Mouse (Mus musculus) layer of hippocampus, adult 11-12 months (tissue): ENCODE data around the gene Pla2g2d.

Experiments
- DNase-seq: peaks from one replicate; pipeline ENCODE4 v3.0.0; 2022; ENCODE audit warnings: low spot score

Gene Pla2g2d

GRCm38 (mm10) chr4:138775435-138775834 lies at the start of gene Pla2g2d:
Gene Pla2g2d, plus strand, starts transcription at chr4:138775735.
- DNase-seq: no peak

- no peak for DNase-seq
These were observed 49.8 kb upstream of the Pla2g2d start for GRCm38 (mm10) chr4:138725751-138726150.

- DNase-seq: no peak
These were observed 46.4 kb upstream of the Pla2g2d start for GRCm38 (mm10) chr4:138729018-138729703.

- no peak for DNase-seq
These were observed 41.4 kb upstream of the Pla2g2d start for GRCm38 (mm10) chr4:138734105-138734504.

- DNase-seq: no peak
These were observed 40.7 kb upstream of the Pla2g2d start for GRCm38 (mm10) chr4:138734863-138735262.

- no peak for DNase-seq
These were observed 38.5 kb upstream of the Pla2g2d start, which contains the start of gene Ubxn10 for GRCm38 (mm10) chr4:138737031-138737430. Gene Ubxn10, minus strand, starts transcription at chr4:138737167.

GRCm38 (mm10) chr4:138739136-138739851 lies 36.2 kb upstream of the Pla2g2d start:
- DNase-seq: peak; percentile 42

- no peak for DNase-seq
These were observed 29.7 kb upstream of the Pla2g2d start for GRCm38 (mm10) chr4:138745884-138746283.

- DNase-seq: no peak
These were observed 28.7 kb upstream of the Pla2g2d start for GRCm38 (mm10) chr4:138746866-138747265.

- no peak for DNase-seq
These were observed 27.7 kb upstream of the Pla2g2d start for GRCm38 (mm10) chr4:138747851-138748250.

- DNase-seq: peak; percentile 71
These were observed 27.0 kb upstream of the Pla2g2d start for GRCm38 (mm10) chr4:138748369-138749072.

- DNase-seq: no peak
These were observed 22.9 kb upstream of the Pla2g2d start for GRCm38 (mm10) chr4:138752603-138753002.

- DNase-seq: no peak
These were observed 21.9 kb upstream of the Pla2g2d start for GRCm38 (mm10) chr4:138753608-138754007.

- no peak for DNase-seq
These were observed 21.1 kb upstream of the Pla2g2d start for GRCm38 (mm10) chr4:138754432-138754831.

GRCm38 (mm10) chr4:138755439-138755838 lies 20.1 kb upstream of the Pla2g2d start:
- DNase-seq: no peak

GRCm38 (mm10) chr4:138755983-138756382 lies 19.6 kb upstream of the Pla2g2d start:
- DNase-seq: peak; percentile 30

- DNase-seq: no peak
These were observed 18.1 kb upstream of the Pla2g2d start, which contains the start of gene Pla2g2f for GRCm38 (mm10) chr4:138757416-138757815. Gene Pla2g2f, minus strand, starts transcription at chr4:138757626.

- DNase-seq: no peak
These were observed 13.3 kb upstream of the Pla2g2d start for GRCm38 (mm10) chr4:138762266-138762665.

GRCm38 (mm10) chr4:138771970-138772369 lies 3.6 kb upstream of the Pla2g2d start:
- DNase-seq: no peak

- no peak for DNase-seq
These were observed 3.1 kb upstream of the Pla2g2d start for GRCm38 (mm10) chr4:138772386-138772785.

- DNase-seq: no peak
These were observed 2.2 kb downstream of the Pla2g2d start for GRCm38 (mm10) chr4:138777417-138778407.
